Mouse (Mus musculus) fat pad, adult 2 months (tissue): ENCODE data around the gene Idh3g.
"Not testable (repeated sequence)": the region's sequence is repeated elsewhere in the genome, so short reads cannot be mapped to it uniquely, and the experiment has no call there.

Experiments used
- DNase-seq: peaks from one replicate; pipeline ENCODE4 v3.0.0-alpha.2; 2011; ENCODE audit warnings: low read depth, low spot score; ENCODE audit errors: extremely low read depth

Idh3g gene

DNA sequence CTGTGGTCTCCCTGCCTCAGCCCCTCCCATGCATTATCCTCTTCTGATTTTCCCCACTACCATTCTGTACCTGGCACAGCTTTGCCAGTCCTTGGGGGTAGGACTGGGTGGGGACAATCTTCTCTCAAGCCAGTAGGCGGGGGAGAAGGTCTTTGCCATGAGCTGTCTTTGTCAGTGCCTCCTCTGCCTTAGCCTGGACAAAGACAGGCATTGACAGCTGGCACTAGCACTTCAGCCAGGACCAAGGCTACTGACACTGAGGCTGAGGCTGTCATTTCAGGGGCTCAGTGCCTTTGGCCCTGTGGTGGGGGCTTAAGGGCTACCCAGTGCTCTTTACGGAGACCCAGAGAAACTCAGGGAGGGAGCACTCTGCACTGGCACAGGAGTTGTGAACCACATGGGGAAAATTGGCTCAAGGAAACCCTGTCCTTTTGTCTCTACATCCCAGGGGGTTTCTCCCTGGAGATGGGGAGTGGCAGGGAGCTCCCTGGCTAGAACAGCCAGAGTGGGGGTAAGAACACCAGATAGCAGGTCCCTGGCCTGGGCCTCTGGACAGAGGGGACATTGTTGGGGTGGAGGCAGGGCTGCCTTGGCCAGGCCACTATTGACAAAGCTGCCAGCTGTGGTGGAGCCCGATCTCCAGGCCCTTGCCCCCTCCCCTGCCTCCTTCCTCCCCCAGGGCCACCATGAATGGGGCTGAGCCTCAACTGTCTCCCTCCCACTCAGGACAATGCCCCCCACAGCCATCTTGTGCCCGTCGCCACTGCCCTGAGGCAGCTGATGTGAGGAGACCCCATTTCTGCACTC, 30.2 kb downstream of the Idh3g start, which contains the start of gene Plxnb3:
Plxnb3 (plus strand) TSS at position 757 of the 807 bp plus-strand sequence.
- no peak for DNase-seq

DNA sequence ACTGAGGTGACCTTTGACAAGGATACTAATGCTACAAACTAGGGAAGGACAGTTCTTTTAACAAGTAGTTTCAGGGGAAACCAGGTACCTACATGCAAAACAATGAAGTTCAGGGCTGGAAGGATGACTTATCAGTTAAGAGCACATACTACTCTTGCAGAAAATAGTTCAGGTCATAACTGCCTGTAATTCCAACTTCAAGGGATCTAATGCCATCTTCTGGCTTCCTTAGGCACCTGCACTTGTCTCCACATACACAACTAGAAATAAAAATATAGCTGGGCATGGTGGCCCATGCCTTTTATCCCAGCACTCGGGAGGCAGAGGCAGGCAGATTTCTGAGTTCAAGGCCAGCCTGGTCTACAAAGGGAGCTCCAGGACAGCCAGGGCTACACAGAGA, 37.7 kb downstream of the Idh3g start:
- no peak for DNase-seq

DNA sequence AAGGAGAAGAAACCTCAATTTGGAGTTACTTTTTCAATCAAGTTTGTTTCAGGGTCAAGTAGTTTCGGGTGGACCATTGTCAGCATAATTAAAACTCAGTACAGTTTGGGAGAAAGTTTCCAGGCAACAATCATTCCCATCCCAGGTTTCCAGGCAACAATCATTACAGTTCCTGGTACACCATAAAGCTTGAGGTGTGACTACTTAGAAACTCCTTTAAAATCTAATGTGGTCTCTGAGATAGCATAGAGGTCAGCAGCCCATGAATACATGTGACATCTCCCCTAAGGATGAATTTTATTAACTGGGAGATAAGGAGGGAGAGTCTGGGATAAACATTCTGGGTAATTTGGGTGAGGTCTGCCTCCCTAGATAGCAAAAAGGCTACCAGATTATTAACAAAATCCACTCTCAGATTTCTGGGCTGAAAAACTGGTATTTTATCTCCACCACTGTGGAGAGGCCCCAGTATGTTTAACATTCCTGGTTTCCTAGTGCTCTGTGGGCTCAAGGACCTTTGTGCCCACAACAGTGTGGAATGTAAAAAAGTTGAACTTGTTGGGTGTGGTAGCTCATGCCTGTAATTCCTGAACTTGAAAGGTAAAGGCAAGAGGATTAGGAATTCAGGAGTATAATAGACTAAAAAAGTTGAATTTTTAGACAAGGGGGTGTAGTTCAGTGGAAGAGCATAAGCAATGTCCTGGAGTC, 41.8 kb downstream of the Idh3g start:
- DNase-seq, result no peak

DNA sequence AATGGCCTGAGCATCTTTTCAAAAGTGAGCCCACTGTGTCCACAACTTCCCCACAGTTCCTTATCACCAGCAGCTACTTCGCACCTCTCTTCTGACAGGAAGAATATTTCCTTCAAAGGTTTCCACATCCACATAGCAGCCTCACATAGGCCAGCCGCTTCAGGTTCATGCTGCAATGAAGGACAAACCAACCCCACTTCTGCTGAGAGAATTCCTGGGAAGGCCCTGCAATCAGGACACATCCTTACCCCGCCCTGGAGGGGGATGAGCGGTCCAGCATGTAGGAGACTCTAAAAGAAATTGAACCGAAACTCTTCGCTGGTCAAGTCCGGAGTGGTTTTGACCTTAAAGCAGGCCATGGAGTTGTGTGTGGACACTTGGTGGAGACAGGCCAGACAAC, 46.9 kb downstream of the Idh3g start:
- DNase-seq, result not testable (repeated sequence)

DNA sequence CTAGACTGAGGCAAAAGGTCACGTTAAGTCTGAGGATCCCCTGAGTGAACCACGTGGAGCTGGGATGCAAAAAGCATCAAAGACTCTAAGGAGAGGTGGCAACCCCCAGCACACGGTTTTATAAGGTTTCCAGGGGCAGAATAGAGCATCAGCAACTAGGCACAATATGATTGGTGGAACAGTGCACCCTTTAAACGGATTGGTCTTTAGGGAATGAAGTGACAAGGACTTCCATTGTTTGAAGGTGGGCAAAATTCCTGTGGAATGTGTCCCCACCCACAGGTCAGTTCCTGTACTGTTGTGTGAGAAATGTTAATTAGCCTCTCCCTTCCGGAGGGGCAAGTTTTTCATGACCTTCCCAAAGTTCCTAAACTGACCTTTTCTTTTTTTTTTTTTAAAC, 47.5 kb downstream of the Idh3g start:
- DNase-seq, result no peak

DNA sequence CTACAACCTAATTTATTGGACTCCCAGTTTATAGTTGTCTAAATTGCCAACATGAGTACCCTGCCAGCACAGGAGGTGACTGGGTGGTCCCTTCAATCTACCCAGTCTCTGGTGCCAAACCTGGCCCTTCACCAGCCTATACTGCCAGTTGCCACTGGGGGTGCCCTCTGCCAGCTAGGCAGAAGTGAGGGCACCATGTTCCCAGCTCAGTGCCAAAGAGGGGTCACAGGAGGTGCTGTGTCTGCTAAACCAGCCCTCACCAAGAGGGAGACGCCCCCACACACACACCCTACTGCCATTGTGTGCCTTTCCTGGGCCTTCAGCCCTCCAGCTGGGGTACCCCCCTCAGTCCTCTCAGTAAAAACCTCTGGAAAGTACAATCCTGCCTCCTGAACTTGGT, 48.5 kb downstream of the Idh3g start:
- DNase-seq, result no peak

DNA sequence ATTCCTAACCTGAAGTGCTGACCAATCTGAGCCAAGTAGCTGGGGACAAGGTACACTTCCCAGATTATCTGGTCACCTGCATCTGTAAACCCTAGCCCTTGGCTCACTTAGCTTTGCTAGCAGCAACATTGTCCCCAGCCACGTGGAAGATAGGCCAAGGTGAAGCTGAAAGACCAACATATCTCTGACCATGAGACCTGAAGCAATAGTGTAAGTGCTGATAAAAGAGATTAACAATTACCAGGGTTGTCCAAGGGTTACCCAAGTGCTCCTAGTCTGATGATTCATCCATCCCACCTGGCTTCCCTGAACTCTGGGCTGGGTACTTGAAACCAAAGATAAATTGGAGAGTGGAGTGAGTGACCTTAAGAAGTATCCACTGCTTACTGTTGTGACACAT, 55.8 kb downstream of the Idh3g start:
- no peak for DNase-seq
